Mouse (Mus musculus) spleen, postnatal 14 days (tissue): ENCODE data around the gene Plaur.

Experiments
- DNase-seq, 2 experiments: peaks; one replicate each; pipeline ENCODE4 v3.0.0; 2021 to 2022; ENCODE audit warnings: low spot score in 2 of 2

The Plaur gene

DNA sequence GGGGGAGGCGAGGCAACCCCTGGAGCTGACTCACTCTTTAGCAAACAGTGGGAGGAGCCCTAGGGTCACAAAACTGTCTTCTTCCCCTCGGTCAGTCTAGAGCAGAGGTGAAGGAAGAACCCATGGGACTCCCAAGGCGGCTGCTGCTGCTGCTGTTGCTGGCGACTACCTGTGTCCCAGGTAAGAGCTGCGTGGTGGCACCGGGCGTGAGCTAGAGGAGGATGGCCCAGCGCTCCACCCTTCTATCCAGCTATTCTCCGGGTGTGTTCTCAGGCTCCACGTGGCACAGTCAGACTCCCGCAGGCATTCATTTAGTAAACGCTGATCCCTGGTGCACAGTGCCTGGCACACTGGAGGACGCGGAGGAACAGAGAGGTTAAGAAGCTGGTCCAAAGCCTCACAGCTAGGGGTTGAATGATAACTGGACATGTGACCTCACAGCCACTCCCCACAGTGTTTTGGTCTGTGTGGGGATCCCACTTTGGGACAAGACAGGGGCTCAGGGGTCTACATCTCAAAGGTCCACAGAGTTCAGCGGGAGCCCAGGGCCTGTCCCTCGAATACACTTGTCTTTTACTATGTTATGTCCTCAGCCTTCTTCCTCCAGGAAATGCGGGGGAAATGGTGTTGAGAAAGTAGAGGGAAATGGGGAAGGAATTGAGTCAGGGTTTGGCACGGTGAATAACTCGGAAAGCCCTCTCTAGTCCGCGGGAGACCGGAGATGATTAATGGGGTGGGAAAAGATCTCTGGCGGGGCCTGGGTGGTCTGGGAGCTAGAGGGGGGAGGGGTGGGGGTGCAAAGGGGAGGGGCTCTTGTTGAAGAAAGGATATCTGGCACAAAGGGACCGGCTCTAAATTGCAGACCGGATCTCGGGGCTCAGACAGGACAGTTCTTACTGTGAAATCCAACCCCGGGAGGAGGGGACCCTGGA lies at the start of gene Plaur:
Plaur (plus strand) TSS at position 97 of the 932 bp plus-strand sequence.
- DNase-seq = no peak

DNA sequence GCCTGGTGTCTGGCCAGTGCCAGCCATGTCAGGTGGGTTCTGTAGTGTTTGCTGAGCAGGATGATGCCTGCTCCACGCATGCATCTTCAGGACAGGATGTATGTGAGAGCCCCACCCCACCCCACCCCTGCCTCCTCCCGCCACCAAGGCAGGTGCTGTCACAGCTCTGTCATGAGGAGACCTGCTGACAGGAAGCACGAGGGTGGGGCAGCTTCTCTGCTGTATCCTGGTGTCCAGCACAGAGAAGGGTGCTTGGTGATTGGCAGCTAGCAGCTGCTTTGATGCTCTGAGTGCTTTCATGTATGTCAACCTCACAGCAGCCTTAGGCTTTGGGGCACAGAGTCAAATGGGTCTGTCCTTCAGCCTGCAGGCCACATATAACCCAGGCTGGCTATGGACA lies 48.7 kb upstream of the Plaur start:
- DNase-seq = peak in 1 of 2 experiments; percentile 22

DNA sequence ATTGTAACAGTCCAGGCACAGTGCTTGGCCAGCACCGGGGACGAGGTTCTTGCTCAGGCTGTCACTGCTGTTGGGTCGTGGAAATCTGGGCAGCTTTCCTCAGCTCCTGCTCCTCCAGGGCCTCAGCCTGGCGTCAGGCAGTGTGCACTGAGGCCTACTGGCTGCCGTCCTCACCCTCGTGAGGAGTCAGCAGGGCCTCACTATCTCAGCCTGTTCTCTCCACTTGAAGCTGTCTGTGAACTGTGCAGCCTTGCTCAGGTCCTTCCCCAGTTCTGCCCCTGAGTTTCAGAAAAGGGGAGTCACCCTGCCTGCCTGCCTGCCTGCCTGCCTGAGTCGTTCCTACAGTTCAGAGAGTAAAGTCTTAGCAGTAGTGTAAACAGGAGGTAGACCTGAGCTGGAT lies 47.0 kb upstream of the Plaur start:
- no peak for DNase-seq

GRCm38 (mm10) chr7:24419579-24419978 lies 42.7 kb upstream of the Plaur start:
- DNase-seq = no peak

DNA sequence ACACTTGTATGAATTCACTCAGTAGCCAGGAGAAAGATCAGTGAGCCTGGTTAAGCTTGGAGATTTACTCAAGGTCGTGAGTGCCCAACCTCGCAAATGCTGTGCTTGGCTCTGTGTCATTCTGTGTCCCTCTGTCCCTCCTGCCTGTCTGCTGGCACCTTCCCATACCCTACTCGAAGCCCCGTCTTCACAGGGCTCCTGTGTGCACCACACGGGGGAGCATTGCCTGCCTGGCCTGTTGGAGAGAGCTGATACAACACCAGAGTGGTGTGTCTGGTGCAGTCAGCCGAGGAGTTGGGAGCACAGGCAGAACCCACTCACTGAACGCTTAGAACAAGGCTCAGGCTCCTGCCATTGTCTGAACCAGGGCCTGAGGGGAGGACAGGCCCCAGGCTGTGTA lies 40.6 kb upstream of the Plaur start:
- DNase-seq = no peak

- DNase-seq = no peak
Observed at GRCm38 (mm10) chr7:24422251-24422650, 40.0 kb upstream of the Plaur start.

DNA sequence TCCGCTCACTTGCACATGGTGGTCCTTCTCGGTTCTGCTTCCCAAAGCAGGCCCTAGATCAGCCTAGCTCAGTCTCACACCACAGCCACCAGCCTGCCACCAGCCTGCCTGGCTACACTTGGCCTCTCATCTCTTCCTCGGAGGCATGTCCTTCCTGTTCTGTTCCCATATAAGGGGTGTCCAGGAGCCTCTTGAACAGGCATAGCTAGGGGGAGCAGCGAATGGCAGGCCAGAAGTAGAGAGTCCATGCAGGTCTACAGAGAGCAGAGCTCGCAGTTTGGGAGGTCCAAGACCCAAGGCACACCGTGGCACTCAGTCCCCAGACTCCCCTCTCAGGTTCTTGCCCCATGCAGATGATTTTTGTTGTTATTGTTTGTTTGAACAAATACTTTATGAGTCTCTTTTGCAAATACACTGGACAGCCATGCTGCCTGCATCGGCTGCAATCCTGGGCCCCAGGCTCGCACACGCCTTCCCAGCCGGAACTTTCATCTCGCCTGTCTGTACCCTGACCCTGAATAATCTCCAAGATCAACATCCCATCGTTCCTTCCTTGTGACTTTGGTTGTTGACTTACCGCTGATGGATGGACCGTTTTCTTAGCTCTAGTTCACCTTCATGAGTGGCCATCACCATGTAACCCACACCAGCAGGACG lies 39.0 kb upstream of the Plaur start:
- DNase-seq = no peak

- no peak for DNase-seq
Observed at GRCm38 (mm10) chr7:24423956-24424732, 38.1 kb upstream of the Plaur start.

GRCm38 (mm10) chr7:24425919-24426318 lies 36.4 kb upstream of the Plaur start:
- DNase-seq = no peak

GRCm38 (mm10) chr7:24427168-24427567 lies 35.1 kb upstream of the Plaur start:
- no peak for DNase-seq

DNA sequence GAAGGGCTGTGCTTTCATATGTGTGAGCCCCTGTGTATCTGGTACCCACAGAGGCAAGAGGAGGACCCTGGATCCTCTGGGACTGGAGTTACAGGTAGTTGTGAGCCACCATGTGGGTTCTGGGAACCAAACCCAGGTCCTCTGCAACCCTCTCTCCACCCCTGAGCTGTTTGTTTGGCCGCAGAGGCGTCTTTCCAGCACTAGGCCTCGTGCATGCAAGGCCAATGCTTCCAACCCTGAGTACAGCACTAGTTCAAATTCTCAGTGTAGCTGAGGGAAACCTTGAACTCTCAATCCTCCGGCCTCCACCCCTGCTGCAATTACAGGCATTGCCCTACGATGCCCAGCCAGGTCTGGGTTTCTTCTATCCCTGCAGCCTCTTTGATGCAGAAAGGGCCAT lies 33.6 kb upstream of the Plaur start:
- DNase-seq = no peak

DNA sequence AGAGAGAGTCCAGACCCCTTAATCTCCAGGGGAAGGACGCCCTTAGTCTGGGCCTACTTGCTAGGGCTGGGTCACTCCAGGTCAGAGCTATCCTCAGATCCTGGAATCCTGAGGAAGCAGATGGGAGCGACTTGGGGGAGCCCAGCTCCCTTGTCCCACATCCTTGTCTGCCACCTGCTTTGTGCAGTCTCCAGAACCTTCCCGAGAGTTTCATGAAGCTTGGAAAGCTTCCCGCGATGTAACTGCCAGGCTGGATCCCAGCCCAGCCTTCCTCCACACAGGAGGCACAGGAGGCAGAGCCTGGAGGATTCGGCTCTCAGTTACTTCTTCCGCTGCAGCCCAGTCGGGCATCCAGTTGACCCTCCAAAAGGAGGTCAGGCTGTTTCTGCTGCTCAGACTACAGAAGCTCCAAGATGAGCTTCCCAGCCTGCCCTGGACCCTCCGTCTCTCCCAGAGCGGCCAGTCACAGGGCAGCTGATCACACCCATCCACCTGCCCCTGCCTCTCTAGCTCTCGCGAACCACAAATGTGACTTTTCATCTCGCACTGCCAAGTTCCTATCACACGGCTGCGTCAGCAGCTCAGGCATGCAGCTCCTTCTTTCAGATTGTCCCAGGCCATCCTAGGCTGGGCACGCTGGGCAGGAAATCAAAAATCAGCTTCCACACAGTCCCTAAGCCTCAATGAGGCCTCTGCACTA lies 32.7 kb upstream of the Plaur start:
- DNase-seq = no peak

DNA sequence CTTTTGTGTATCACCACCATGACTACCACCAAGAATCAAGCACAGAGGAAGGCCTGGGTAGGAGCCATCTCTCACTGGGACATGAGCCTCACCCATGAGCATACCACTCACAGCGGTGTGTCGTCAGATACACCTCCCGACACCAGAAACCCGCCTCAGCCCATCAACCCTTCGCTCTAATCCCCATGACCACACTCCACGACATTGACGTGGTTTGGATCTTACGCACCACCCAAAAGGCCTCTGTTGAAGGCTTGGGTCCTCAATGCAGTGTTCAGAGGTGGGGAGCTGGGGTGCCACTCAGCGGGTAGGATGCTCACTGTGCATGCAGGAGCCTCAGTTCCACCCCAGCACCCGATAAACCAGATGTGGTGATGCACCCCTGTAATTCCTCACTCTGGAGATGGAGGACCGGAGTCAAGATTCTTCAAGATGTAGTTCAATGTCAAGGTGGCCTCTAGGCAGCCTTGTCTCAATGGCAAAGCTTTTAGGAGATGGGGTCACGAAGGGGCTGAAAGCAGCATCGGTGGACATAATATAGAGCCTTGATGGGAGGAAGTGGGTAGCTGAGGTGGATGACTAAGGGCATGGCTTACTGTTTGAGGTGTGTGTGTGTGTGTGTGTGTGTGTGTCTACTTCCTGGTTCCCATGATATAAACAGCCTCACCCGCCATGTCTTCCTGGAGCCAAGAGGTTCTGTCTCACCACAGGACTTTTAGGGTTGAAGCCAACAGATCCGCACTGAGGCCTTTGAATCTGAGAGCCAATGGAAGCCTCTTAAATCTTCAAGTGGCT lies 31.5 kb upstream of the Plaur start:
- DNase-seq = no peak

- DNase-seq = no peak
Observed at GRCm38 (mm10) chr7:24431713-24432112, 30.6 kb upstream of the Plaur start.

DNA sequence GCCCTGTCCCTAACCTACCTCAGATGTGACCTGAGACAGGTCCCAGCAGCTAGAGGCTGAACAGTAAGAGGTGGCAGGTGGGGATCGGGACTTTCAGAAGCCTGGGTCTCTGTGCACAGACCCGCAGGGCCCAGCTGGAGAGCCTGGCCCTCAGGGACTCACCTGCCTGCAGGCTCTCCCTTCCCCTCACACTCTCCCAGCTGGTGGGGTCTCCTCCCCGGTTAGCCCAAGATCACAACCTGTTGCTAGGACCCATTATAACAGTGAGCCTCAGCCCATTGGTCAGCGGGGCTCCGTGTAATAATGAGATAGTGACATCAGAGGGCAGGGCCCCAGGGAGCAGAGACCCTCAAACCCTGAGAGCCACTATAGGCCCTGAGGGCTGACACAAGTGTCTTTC lies 27.0 kb upstream of the Plaur start:
- DNase-seq = no peak

GRCm38 (mm10) chr7:24437981-24438380 lies 24.3 kb upstream of the Plaur start:
- no peak for DNase-seq

DNA sequence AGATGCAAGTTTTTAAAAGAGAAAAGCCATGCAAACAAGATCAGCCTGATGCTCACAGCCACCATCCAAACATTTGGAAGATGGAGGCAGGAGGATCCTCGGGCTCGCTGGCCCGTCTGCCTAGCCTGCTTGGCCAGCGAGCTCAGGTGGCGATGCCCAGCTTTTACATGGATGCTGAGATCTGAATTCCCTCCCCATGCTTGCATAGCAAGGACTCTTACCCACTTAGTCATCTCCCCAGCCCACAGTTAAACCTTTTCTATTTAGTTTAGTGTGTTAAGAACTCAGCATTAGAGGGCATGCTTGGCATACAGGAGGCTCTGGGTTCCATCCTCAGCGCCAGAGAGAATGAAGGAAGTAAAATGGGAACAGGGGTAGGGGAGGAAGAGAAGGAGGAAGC lies 23.1 kb upstream of the Plaur start:
- no peak for DNase-seq

DNA sequence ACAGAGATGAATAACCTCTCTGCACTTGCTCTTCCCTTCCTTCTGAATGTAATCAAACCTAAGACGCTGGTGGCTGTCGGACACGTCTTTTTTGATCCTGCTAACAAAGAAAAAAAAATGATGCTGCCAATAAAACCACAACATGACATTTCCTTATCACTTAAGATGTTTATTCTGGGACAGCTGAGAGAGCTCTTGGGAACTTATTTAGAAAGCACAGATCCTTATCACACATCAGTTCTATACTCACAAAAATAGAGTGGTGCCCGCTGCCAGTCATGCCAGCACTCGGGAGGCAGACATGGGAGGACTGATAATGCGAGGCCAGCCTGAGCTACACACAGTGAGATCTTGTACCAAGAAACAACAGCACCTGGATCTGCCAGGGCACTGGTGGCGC lies 22.4 kb upstream of the Plaur start:
- DNase-seq = no peak

DNA sequence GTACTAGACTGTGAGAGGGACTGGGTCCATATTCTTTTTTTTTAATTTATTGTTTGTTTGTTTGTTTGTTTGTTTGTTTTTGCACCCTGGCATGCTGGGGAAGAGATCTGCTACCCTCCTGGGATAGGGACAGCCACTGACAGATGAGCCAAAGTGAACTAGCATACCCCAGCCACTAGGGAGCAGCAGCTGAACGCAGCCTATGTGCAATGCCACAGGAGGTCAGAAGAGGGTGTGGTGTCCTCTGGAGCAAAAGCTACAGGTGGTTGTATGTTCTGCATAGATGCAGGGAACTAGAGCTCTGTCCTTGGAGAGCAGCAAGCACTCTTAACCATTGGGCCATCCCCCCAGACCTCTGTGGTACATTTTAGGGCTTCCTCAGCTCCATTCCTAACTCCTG lies 20.5 kb upstream of the Plaur start:
- peak; percentile 60 to 68 for DNase-seq

GRCm38 (mm10) chr7:24442313-24442712 lies 20.0 kb upstream of the Plaur start:
- DNase-seq = peak in 1 of 2 experiments; percentile 36
